Mouse (Mus musculus) G1E (cell line): Measurements from ENCODE around the gene E2f1. TPM values are rescaled to one million over a fixed set of nuclear protein-coding genes. Genes with fewer than 3 reads are reported as not detected.

Experiments
- ATAC-seq: 2 replicates; pipeline ENCODE4 v1.8.0; 2016; ENCODE audit warnings: mild to moderate bottlenecking; ENCODE audit not compliant: insufficient number of reproducible peaks, poor library complexity, low FRiP score, severe bottlenecking; ENCODE audit errors: extremely low read depth
- DNase-seq: peaks from one replicate; pipeline ENCODE4 v3.0.0; 2012; ENCODE audit warnings: low spot score
- H3K27me3 ChIP-seq: 2 replicates; pipeline ENCODE4 v1.6.1; 2012; ENCODE audit warnings: mild to moderate bottlenecking, low read length, inconsistent platforms; ENCODE audit not compliant: insufficient read depth
- H3K36me3 ChIP-seq: replicated peaks from 2 replicates; pipeline ENCODE3; 2012; ENCODE audit warnings: mild to moderate bottlenecking, inconsistent platforms
- H3K4me1 ChIP-seq: 2 replicates; pipeline ENCODE4 v1.6.1; 2012; ENCODE audit warnings: low read depth, low read length, inconsistent platforms, mixed read lengths; ENCODE audit not compliant: insufficient read depth
- H3K4me3 ChIP-seq: 2 replicates; pipeline ENCODE4 v1.5.1; 2012; ENCODE audit warnings: low read depth, mild to moderate bottlenecking, inconsistent platforms, low read length, moderate library complexity, mixed read lengths
- H3K9me3 ChIP-seq: replicated peaks from 2 replicates; pipeline ENCODE4 v1.6.1; 2012; ENCODE audit warnings: inconsistent platforms
- CTCF ChIP-seq: IDR thresholded peaks from 2 replicates; pipeline ENCODE4 v1.5.1; 2012; ENCODE audit warnings: low read depth, low read length, inconsistent platforms, mixed read lengths
- GATA1 ChIP-seq: IDR thresholded peaks from 2 replicates; pipeline ENCODE4 v1.6.1; 2012; ENCODE audit warnings: borderline replicate concordance, low read length, inconsistent platforms, mixed read lengths
- GATA2 ChIP-seq: IDR thresholded peaks from 2 replicates; pipeline ENCODE4 v1.6.1; 2012; ENCODE audit warnings: low read depth, low read length, inconsistent platforms, borderline replicate concordance
- POLR2AphosphoS5 ChIP-seq: IDR thresholded peaks from 2 replicates; pipeline ENCODE4 v1.6.1; 2012; ENCODE audit warnings: low read depth, low read length, inconsistent platforms; ENCODE audit not compliant: insufficient replicate concordance
- TAL1 ChIP-seq: conservative IDR thresholded peaks from 2 replicates; pipeline ENCODE4 v1.6.1; 2012; ENCODE audit warnings: low read depth, low read length, inconsistent platforms, mixed read lengths
- polyA plus RNA-seq: library from polyadenylated mRNA; stranded (reverse); fragments of >175 nt; gene quantifications from 2 replicates; pipeline ENCODE4 v1.2.3, GENCODE M21; 2012
- total RNA-seq, 2 experiments: library from RNA; stranded (forward) in 1 of 2; stranded (reverse) in 1 of 2; fragments of 200-1000 nt in 1 of 2; fragments of >200 nt in 1 of 2; fragmentation: Nextera tagmentation in 1 of 2; gene quantifications; 2 replicates each; pipeline ENCODE4 v1.2.3; 2014 to 2017

The E2f1 gene
- total and polyA plus RNA-seq, 3 experiments, result 13.9 to 93.1 (median 31.9) TPM

- Histone ChIP-seq H3K4me1 (peaks cover 55% of the 10 kb centered on the region), H3K4me3 (no peak overlapping the region), H3K27me3 (no peaks in the 10 kb centered on the region; the same call in 1 of the 2 replicates), H3K9me3 (no peaks in the 10 kb centered on the region), H3K36me3 (peaks cover 8% of the 10 kb centered on the region)
- ATAC-seq (no peak), DNase-seq (no peak)
- no peak for TF ChIP-seq CTCF
- no peak for TF ChIP-seq TAL1
- TF ChIP-seq GATA1, result no peak
- no peak for TF ChIP-seq POLR2AphosphoS5
- no peak for TF ChIP-seq GATA2
Measured at GRCm38 (mm10) chr2:154572996-154573395, 3.3 kb upstream of the E2f1 start.

- H3K27me3 ChIP-seq, result no peaks in the 10 kb centered on the region; the same call in 1 of the 2 replicates
- no peak overlapping the region for H3K4me3 ChIP-seq
- H3K36me3 ChIP-seq, result peaks cover 15% of the 10 kb centered on the region
- DNase-seq (no peak), ATAC-seq (no peak)
- peaks cover 58% of the 10 kb centered on the region for H3K4me1 ChIP-seq
- no peak for TF ChIP-seq POLR2AphosphoS5
- no peak for TF ChIP-seq CTCF
- TF ChIP-seq GATA2, result no peak
- no peak for TF ChIP-seq GATA1
- H3K9me3 ChIP-seq, result no peaks in the 10 kb centered on the region
Measured at GRCm38 (mm10) chr2:154571976-154572375, 2.3 kb upstream of the E2f1 start.

- no peak for ATAC-seq
Measured at GRCm38 (mm10) chr2:154571266-154571665, 1.6 kb upstream of the E2f1 start.

GRCm38 (mm10) chr2:154570666-154571065 is 974 bp upstream of the E2f1 start:
- peaks cover 71% of the 10 kb centered on the region for H3K4me1 ChIP-seq
- no peak for TF ChIP-seq TAL1
- no peak for TF ChIP-seq GATA1
- no peak for TF ChIP-seq CTCF
- no peak for TF ChIP-seq GATA2
- TF ChIP-seq POLR2AphosphoS5, result no peak
- peaks cover 28% of the 10 kb centered on the region for H3K36me3 ChIP-seq
- no peak for ATAC-seq
- H3K4me3 ChIP-seq, result peak overlapping the region; percentile 41; the same call in 1 of the 2 replicates
- no peaks in the 10 kb centered on the region for H3K9me3 ChIP-seq
- no peaks in the 10 kb centered on the region for H3K27me3 ChIP-seq
- no peak for DNase-seq

More at GRCm38 (mm10) chr2:154571266-154571665, 1.6 kb upstream of the E2f1 start:
- no peaks in the 10 kb centered on the region for H3K9me3 ChIP-seq
- no peaks in the 10 kb centered on the region for H3K27me3 ChIP-seq
- peaks cover 65% of the 10 kb centered on the region for H3K4me1 ChIP-seq
- H3K36me3 ChIP-seq, result peaks cover 22% of the 10 kb centered on the region
- DNase-seq, result no peak
- no peak overlapping the region; the same call in 1 of the 2 replicates for H3K4me3 ChIP-seq
- TF ChIP-seq GATA1 (no peak), CTCF (no peak), POLR2AphosphoS5 (no peak), TAL1 (no peak), GATA2 (no peak)

- peak; percentile 74 for DNase-seq
- Histone ChIP-seq H3K4me1 (peaks cover 81% of the 10 kb centered on the region), H3K9me3 (no peaks in the 10 kb centered on the region), H3K4me3 (peak overlapping the region; percentile 89), H3K36me3 (peaks cover 42% of the 10 kb centered on the region), H3K27me3 (no peaks in the 10 kb centered on the region)
- TF ChIP-seq TAL1, result peak; percentile 58; the same call in 1 of the 2 replicates
- no peak for TF ChIP-seq POLR2AphosphoS5
- peak; percentile 82; the same call in 1 of the 2 replicates for TF ChIP-seq GATA2
- ATAC-seq, result peak; percentile 45; the same call in 1 of the 2 replicates
Measured at GRCm38 (mm10) chr2:154569071-154569748, 482 bp downstream of the E2f1 start.

- no peak for TF ChIP-seq GATA2
- no peak for TF ChIP-seq GATA1
- no peak for TF ChIP-seq TAL1
- no peak for TF ChIP-seq CTCF
- no peak for TF ChIP-seq POLR2AphosphoS5
- Histone ChIP-seq H3K36me3 (peaks cover 49% of the 10 kb centered on the region), H3K27me3 (no peaks in the 10 kb centered on the region), H3K4me3 (peak overlapping the region; percentile 89), H3K4me1 (peaks cover 84% of the 10 kb centered on the region), H3K9me3 (no peaks in the 10 kb centered on the region)
- ATAC-seq (no peak; the same call in none of the 2 replicates), DNase-seq (no peak)
Measured at GRCm38 (mm10) chr2:154568329-154569070, 1.2 kb downstream of the E2f1 start.
